Mouse (Mus musculus) monocyte, adult 2 months (primary cell): Measurements from ENCODE around the gene Gm8265.
"Not testable (repeated sequence)": the region's sequence is repeated elsewhere in the genome, so short reads cannot be mapped to it uniquely, and the experiment has no call there.

Source experiments
- DNase-seq, 2 experiments: peaks; one replicate each; pipeline ENCODE4 v3.0.0; 2022; ENCODE audit warnings: low spot score in 2 of 2, low read depth in 1 of 2

Gm8265 gene

GRCm38 (mm10) chr14:5632928-5633327 lies at the start of gene Gm8265:
TSS of gene Gm8265 (minus strand) at chr14:5633028.
- DNase-seq = not testable (repeated sequence)
